Mouse (Mus musculus): ENCODE measurements around the gene Gm20388. TPM values are rescaled to one million over a fixed set of nuclear protein-coding genes. Genes with fewer than 3 reads are reported as not detected.
A peak's percentile ranks its signal among the peaks of the same experiment; 100 is the strongest.

Gene Gm20388
- polyA plus RNA-seq, 1 experiment from 2014 or later, result 5.5 TPM

GRCm38 (mm10) chr8:120416522-120417394 lies 506.1 kb downstream of the Gm20388 start:
- H3K9ac ChIP-seq, result peak overlapping the region; percentile 43
- peak; percentile 89 for ATAC-seq (ENCODE audit: borderline replicate concordance, extremely low read depth, low FRiP score, low TSS enrichment)

GRCm38 (mm10) chr8:120418188-120418587 lies 507.5 kb downstream of the Gm20388 start:
- Histone ChIP-seq H3K27me3 (no peaks in the 10 kb centered on the region), H3K9me3 (no peaks in the 10 kb centered on the region), H3K4me3 (no peak overlapping the region), H3K4me2 (no peak overlapping the region), H3K27ac (peak overlapping the region; percentile 99), H3K36me3 (no peaks in the 10 kb centered on the region), H3K4me1 (peaks cover 92% of the 10 kb centered on the region), H3K9ac (no peak overlapping the region)
- ATAC-seq (ENCODE audit: borderline replicate concordance, extremely low read depth, low FRiP score, low TSS enrichment), result no peak
- WGBS, result 25% methylated on average over 5 of the region's 5 CpGs

More at GRCm38 (mm10) chr8:120416522-120417394, 506.1 kb downstream of the Gm20388 start:
- Histone ChIP-seq H3K4me2 (peak overlapping the region; percentile 52), H3K9me3 (no peaks in the 10 kb centered on the region), H3K27ac (peak overlapping the region; percentile 99), H3K4me3 (peak overlapping the region; percentile 16), H3K27me3 (no peaks in the 10 kb centered on the region), H3K4me1 (peaks cover 90% of the 10 kb centered on the region), H3K36me3 (no peaks in the 10 kb centered on the region)
- WGBS, result 3% methylated on average over 33 of the region's 33 CpGs

- Histone ChIP-seq H3K27ac (0 out of 2 replicates have a peak overlapping the region, but pooled peaks have one; percentile 99), H3K9ac (no peak overlapping the region), H3K9me3 (no peaks in the 10 kb centered on the region), H3K36me3 (no peaks in the 10 kb centered on the region), H3K4me1 (peaks cover 92% of the 10 kb centered on the region), H3K27me3 (no peaks in the 10 kb centered on the region), H3K4me2 (no peak overlapping the region), H3K4me3 (no peak overlapping the region)
- WGBS, result 64% methylated on average over 9 of the region's 9 CpGs
- no peak for ATAC-seq (ENCODE audit: borderline replicate concordance, extremely low read depth, low FRiP score, low TSS enrichment)
Measured at GRCm38 (mm10) chr8:120419675-120420074, 509.0 kb downstream of the Gm20388 start.

- Histone ChIP-seq H3K4me1 (peaks cover 97% of the 10 kb centered on the region), H3K9ac (no peak overlapping the region), H3K4me2 (no peak overlapping the region), H3K36me3 (no peaks in the 10 kb centered on the region), H3K4me3 (no peak overlapping the region), H3K27ac (no peak overlapping the region), H3K27me3 (no peaks in the 10 kb centered on the region), H3K9me3 (no peaks in the 10 kb centered on the region)
- ATAC-seq (ENCODE audit: borderline replicate concordance, extremely low read depth, low FRiP score, low TSS enrichment), result no peak
- WGBS, result 59% methylated on average over 5 of the region's 5 CpGs
Measured at GRCm38 (mm10) chr8:120420226-120420625, 509.6 kb downstream of the Gm20388 start.

- Histone ChIP-seq H3K4me3 (no peak overlapping the region), H3K36me3 (no peaks in the 10 kb centered on the region), H3K9ac (no peak overlapping the region), H3K4me1 (peaks cover 97% of the 10 kb centered on the region), H3K27me3 (no peaks in the 10 kb centered on the region), H3K27ac (no peak overlapping the region; the same call in 1 of the 2 replicates), H3K9me3 (no peaks in the 10 kb centered on the region), H3K4me2 (no peak overlapping the region)
- ATAC-seq (ENCODE audit: borderline replicate concordance, extremely low read depth, low FRiP score, low TSS enrichment), result no peak
- 30% methylated on average over 9 of the region's 9 CpGs for WGBS
Measured at GRCm38 (mm10) chr8:120421638-120422037, 511.0 kb downstream of the Gm20388 start.

GRCm38 (mm10) chr8:120422236-120422635 lies 511.6 kb downstream of the Gm20388 start:
- Histone ChIP-seq H3K9me3 (no peaks in the 10 kb centered on the region), H3K36me3 (no peaks in the 10 kb centered on the region), H3K4me2 (no peak overlapping the region), H3K4me1 (peaks cover 97% of the 10 kb centered on the region), H3K27ac (no peak overlapping the region), H3K9ac (no peak overlapping the region), H3K4me3 (no peak overlapping the region), H3K27me3 (no peaks in the 10 kb centered on the region)
- ATAC-seq (ENCODE audit: borderline replicate concordance, extremely low read depth, low FRiP score, low TSS enrichment), result no peak
- 90% methylated on average over 8 of the region's 8 CpGs for WGBS

- WGBS, result 57% methylated on average over 7 of the region's 7 CpGs
- no peak overlapping the region for H3K9ac ChIP-seq
- no peak overlapping the region for H3K4me3 ChIP-seq
- H3K9me3 ChIP-seq, result no peaks in the 10 kb centered on the region
- no peak overlapping the region for H3K4me2 ChIP-seq
- H3K27me3 ChIP-seq, result no peaks in the 10 kb centered on the region
- peaks cover 92% of the 10 kb centered on the region for H3K4me1 ChIP-seq
- 0 out of 2 replicates have a peak overlapping the region, but pooled peaks have one; percentile 3 for H3K27ac ChIP-seq
- ATAC-seq (ENCODE audit: borderline replicate concordance, extremely low read depth, low FRiP score, low TSS enrichment), result no peak
- H3K36me3 ChIP-seq, result no peaks in the 10 kb centered on the region
Measured at GRCm38 (mm10) chr8:120423576-120423975, 512.9 kb downstream of the Gm20388 start.

- 22% methylated on average over 4 of the region's 4 CpGs for WGBS
- Histone ChIP-seq H3K4me1 (peaks cover 80% of the 10 kb centered on the region), H3K36me3 (no peaks in the 10 kb centered on the region), H3K9ac (no peak overlapping the region), H3K4me3 (no peak overlapping the region), H3K27ac (peak overlapping the region; percentile 94), H3K4me2 (peak overlapping the region; percentile 28; the same call in 1 of the 2 replicates), H3K27me3 (no peaks in the 10 kb centered on the region), H3K9me3 (no peaks in the 10 kb centered on the region)
- ATAC-seq (ENCODE audit: borderline replicate concordance, extremely low read depth, low FRiP score, low TSS enrichment), result no peak
Measured at GRCm38 (mm10) chr8:120424829-120425198, 514.2 kb downstream of the Gm20388 start.

GRCm38 (mm10) chr8:120425199-120425941 lies 514.7 kb downstream of the Gm20388 start:
- peak; percentile 57 for ATAC-seq (ENCODE audit: borderline replicate concordance, extremely low read depth, low FRiP score, low TSS enrichment)
- Histone ChIP-seq H3K27ac (peak overlapping the region; percentile 94), H3K9ac (no peak overlapping the region), H3K36me3 (no peaks in the 10 kb centered on the region), H3K27me3 (no peaks in the 10 kb centered on the region), H3K4me1 (peaks cover 74% of the 10 kb centered on the region), H3K4me3 (no peak overlapping the region), H3K9me3 (no peaks in the 10 kb centered on the region), H3K4me2 (peak overlapping the region; percentile 28)
- 9% methylated on average over 8 of the region's 8 CpGs for WGBS

- H3K27me3 ChIP-seq, result no peaks in the 10 kb centered on the region
- peak overlapping the region; percentile 94; the same call in 1 of the 2 replicates for H3K27ac ChIP-seq
- H3K36me3 ChIP-seq, result no peaks in the 10 kb centered on the region
- H3K4me2 ChIP-seq, result no peak overlapping the region
- no peak overlapping the region for H3K9ac ChIP-seq
- 30% methylated on average over 1 of the region's 1 CpGs for WGBS
- peaks cover 67% of the 10 kb centered on the region for H3K4me1 ChIP-seq
- no peaks in the 10 kb centered on the region for H3K9me3 ChIP-seq
- ATAC-seq (ENCODE audit: borderline replicate concordance, extremely low read depth, low FRiP score, low TSS enrichment), result no peak
- no peak overlapping the region for H3K4me3 ChIP-seq
Measured at GRCm38 (mm10) chr8:120426105-120426504, 515.5 kb downstream of the Gm20388 start.

- WGBS, result 38% methylated on average over 20 of the region's 20 CpGs
- Histone ChIP-seq H3K9me3 (no peaks in the 10 kb centered on the region), H3K36me3 (no peaks in the 10 kb centered on the region), H3K9ac (0 out of 2 replicates have a peak overlapping the region, but pooled peaks have one; percentile 18), H3K27me3 (no peaks in the 10 kb centered on the region), H3K4me2 (no peak overlapping the region), H3K27ac (peak overlapping the region; percentile 69), H3K4me3 (no peak overlapping the region), H3K4me1 (peaks cover 60% of the 10 kb centered on the region)
- no peak for ATAC-seq (ENCODE audit: borderline replicate concordance, extremely low read depth, low FRiP score, low TSS enrichment)
Measured at GRCm38 (mm10) chr8:120426622-120427385, 516.2 kb downstream of the Gm20388 start.

Data from lung, embryonic 15.5 days (tissue).